Mouse (Mus musculus): Measurements from ENCODE around the gene Ccdc142. TPM values are rescaled to one million over a fixed set of nuclear protein-coding genes. Genes with fewer than 3 reads are reported as not detected.

The Ccdc142 gene
- polyA plus RNA-seq, 1 experiment from 2014 or later: 2.2 TPM

DNA sequence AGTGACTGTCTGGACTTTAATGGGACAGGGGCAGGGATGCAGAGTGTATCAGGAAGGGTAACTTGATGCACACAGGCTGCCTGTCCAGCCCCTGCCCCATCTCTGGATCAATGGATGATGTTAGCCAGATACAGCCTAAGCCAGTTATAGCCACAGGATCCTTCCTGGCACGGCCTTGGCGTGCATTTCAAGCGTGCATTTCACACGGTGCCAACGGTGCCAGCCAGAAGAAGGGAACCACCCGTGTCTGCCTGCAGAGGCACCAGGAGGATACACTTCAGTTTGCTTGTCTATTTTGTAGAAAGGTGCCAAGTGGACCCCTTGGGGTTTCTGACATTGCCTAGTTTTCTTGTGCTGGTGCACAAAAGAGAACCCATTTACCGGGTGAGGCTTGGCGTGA lies 38.6 kb downstream of the Ccdc142 start:
- Histone ChIP-seq H3K9me3 (ENCODE audit: control insufficient read depth, low read length) (no peaks in the 10 kb centered on the region), H3K27me3 (ENCODE audit: control insufficient read depth, insufficient read depth, low read length) (no peaks in the 10 kb centered on the region), H3K9ac (ENCODE audit: low read length) (no peak overlapping the region), H3K4me1 (ENCODE audit: control insufficient read depth in 2 of 2, insufficient read depth in 2 of 2, low read length in 2 of 2) (peaks cover 30 to 38% of the 10 kb centered on the region in 2 experiments), H3K4me3 (ENCODE audit: control insufficient read depth in 1 of 2, insufficient read depth in 1 of 2, low read depth in 1 of 2, low read length in 2 of 2) (no peak overlapping the region), H3K27ac (replicated peaks in 1 of 2; ENCODE audit: control insufficient read depth in 1 of 2, insufficient read depth in 1 of 2, low read depth in 2 of 2, low read length in 2 of 2) (no peak overlapping the region), H3K4me2 (ENCODE audit: low read length) (no peak overlapping the region), H3K36me3 (ENCODE audit: control insufficient read depth, insufficient read depth, low read length) (no peaks in the 10 kb centered on the region; the same call in 1 of the 2 replicates)
- ATAC-seq (ENCODE audit: insufficient number of reproducible peaks, insufficient read depth, low FRiP score, low read depth): no peak
- WGBS: 91% methylated on average over 8 of the region's 8 CpGs

DNA sequence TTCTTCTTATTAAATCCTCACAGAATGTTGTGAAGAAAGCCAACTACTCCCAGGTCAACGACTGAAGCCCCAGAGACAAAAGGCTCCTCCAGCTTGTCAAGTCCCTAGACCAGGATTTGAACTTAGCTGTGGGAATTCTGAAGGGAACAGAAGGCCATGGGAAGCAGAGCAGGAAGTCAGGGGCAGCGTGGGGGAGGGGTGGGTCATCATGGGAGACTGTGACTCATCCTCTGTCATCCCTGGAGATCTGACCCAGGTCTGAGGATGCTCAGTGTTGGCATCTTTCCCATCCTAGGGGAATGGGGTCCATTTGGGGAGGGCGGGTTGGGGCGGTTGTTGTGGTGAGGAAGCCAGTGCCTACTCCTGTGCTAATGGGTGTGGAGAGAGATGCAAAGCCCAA lies 40.2 kb downstream of the Ccdc142 start:
- Histone ChIP-seq H3K4me3 (ENCODE audit: control insufficient read depth in 1 of 2, insufficient read depth in 1 of 2, low read depth in 1 of 2, low read length in 2 of 2) (peak overlapping the region; percentile 39 to 49), H3K4me1 (ENCODE audit: control insufficient read depth in 2 of 2, insufficient read depth in 2 of 2, low read length in 2 of 2) (peaks cover 19 to 28% of the 10 kb centered on the region in 2 experiments)

DNA sequence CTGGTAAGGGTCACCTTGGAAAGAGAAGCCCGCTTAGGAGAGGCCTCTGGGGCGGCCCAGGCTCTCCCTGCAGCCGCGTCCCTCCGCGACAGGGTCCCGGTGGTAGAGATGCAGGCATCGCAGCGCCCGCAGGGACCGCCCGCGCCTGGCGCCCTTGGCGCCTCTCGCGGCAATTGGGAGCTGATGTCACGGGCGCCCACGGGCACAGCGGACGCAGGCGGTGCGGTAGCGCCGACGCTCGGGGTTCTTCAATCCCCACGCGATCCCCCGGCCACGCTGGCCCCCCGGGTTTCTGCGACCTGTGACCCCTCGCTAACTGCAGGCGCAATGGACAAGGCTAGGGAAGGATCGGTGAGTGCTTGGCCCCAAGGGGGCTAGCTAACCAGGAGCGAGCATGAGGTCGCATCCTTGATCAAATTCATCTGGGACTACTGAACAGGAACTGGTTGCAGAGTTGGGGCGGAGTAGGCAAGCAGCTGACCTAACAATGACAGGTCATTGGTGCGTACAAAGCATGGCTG lies 40.9 kb downstream of the Ccdc142 start:
- Histone ChIP-seq H3K9ac (ENCODE audit: low read length) (peak overlapping the region; percentile 79), H3K4me1 (ENCODE audit: control insufficient read depth in 2 of 2, insufficient read depth in 2 of 2, low read length in 2 of 2) (peaks cover 18 to 28% of the 10 kb centered on the region in 2 experiments), H3K4me3 (ENCODE audit: control insufficient read depth in 1 of 2, insufficient read depth in 1 of 2, low read depth in 1 of 2, low read length in 2 of 2) (peak overlapping the region; percentile 39 to 49), H3K27ac (replicated peaks in 1 of 2; ENCODE audit: control insufficient read depth in 1 of 2, insufficient read depth in 1 of 2, low read depth in 2 of 2, low read length in 2 of 2) (peak overlapping the region; percentile 44 to 46), H3K4me2 (ENCODE audit: low read length) (peak overlapping the region; percentile 82), H3K27me3 (ENCODE audit: control insufficient read depth, insufficient read depth, low read length) (no peaks in the 10 kb centered on the region), H3K9me3 (ENCODE audit: control insufficient read depth, low read length) (no peaks in the 10 kb centered on the region), H3K36me3 (ENCODE audit: control insufficient read depth, insufficient read depth, low read length) (peaks cover 13% of the 10 kb centered on the region)
- WGBS: 3% methylated on average over 41 of the region's 41 CpGs
- no peak for ATAC-seq (ENCODE audit: insufficient number of reproducible peaks, insufficient read depth, low FRiP score, low read depth)

More for the DNA sequence above, 40.2 kb downstream of the Ccdc142 start:
- no peak for ATAC-seq (ENCODE audit: insufficient number of reproducible peaks, insufficient read depth, low FRiP score, low read depth)
- peaks cover 6% of the 10 kb centered on the region for H3K36me3 ChIP-seq (ENCODE audit: control insufficient read depth, insufficient read depth, low read length)
- no peaks in the 10 kb centered on the region for H3K9me3 ChIP-seq (ENCODE audit: control insufficient read depth, low read length)
- H3K27me3 ChIP-seq (ENCODE audit: control insufficient read depth, insufficient read depth, low read length): no peaks in the 10 kb centered on the region
- H3K4me2 ChIP-seq (ENCODE audit: low read length): peak overlapping the region; percentile 82
- WGBS: 32% methylated on average over 4 of the region's 4 CpGs
- peak overlapping the region; percentile 44 to 46 for H3K27ac ChIP-seq (replicated peaks in 1 of 2; ENCODE audit: control insufficient read depth in 1 of 2, insufficient read depth in 1 of 2, low read depth in 2 of 2, low read length in 2 of 2)
- H3K9ac ChIP-seq (ENCODE audit: low read length): peak overlapping the region; percentile 79

DNA sequence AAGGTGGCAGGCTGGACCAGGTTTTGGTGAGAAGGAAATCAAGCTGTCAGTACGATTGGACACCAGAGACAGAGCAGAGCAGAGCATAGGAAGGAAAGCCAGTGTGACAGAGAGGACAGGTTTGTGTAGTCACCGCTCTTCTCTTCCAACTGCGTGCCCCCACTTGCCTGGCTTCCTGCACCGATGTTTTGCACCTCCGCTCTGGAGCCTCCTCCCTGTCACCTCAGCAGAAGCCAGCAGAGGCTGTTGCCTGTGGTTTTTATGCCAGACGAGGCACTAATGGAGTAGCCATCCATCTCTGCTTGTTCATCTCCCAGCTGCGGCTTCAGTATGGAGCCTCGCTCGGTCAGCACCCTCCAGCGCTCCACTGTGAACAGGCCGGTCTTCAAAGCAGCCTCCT lies 41.5 kb downstream of the Ccdc142 start:
- peaks cover 19% of the 10 kb centered on the region for H3K36me3 ChIP-seq (ENCODE audit: control insufficient read depth, insufficient read depth, low read length)
- peak overlapping the region; percentile 82 for H3K4me2 ChIP-seq (ENCODE audit: low read length)
- ATAC-seq (ENCODE audit: insufficient number of reproducible peaks, insufficient read depth, low FRiP score, low read depth): no peak
- no peak overlapping the region for H3K27ac ChIP-seq (replicated peaks in 1 of 2; ENCODE audit: control insufficient read depth in 1 of 2, insufficient read depth in 1 of 2, low read depth in 2 of 2, low read length in 2 of 2)
- no peaks in the 10 kb centered on the region for H3K9me3 ChIP-seq (ENCODE audit: control insufficient read depth, low read length)
- peaks cover 18 to 26% of the 10 kb centered on the region in 2 experiments for H3K4me1 ChIP-seq (ENCODE audit: control insufficient read depth in 2 of 2, insufficient read depth in 2 of 2, low read length in 2 of 2)
- peak overlapping the region; percentile 79 for H3K9ac ChIP-seq (ENCODE audit: low read length)
- H3K27me3 ChIP-seq (ENCODE audit: control insufficient read depth, insufficient read depth, low read length): no peaks in the 10 kb centered on the region
- 41% methylated on average over 11 of the region's 11 CpGs for WGBS
- peak overlapping the region in 1 of 2 experiments; percentile 39; a peak in 1 of 4 replicates for H3K4me3 ChIP-seq (ENCODE audit: control insufficient read depth in 1 of 2, insufficient read depth in 1 of 2, low read depth in 1 of 2, low read length in 2 of 2)

DNA sequence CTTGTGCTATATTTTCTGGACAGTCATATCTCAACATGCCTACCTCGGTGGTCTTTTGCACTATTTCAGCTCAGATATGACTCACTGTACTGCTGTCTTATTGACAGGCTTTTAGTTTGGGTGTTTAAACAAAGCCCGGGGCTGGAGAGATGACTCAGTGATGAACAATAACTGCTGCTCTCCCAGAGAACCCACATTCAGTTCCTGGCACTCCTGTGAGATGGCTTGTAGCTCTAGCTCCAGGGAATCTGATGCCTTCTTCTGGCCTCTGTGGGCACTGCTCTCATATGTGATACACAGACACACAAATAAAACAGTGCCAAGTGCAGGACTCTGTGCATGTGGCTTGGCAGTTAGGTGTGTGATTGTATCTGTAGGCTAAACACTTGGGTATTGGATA lies 43.8 kb downstream of the Ccdc142 start:
- H3K4me2 ChIP-seq (ENCODE audit: low read length): no peak overlapping the region
- 62% methylated on average over 2 of the region's 2 CpGs for WGBS
- H3K27ac ChIP-seq (replicated peaks in 1 of 2; ENCODE audit: control insufficient read depth in 1 of 2, insufficient read depth in 1 of 2, low read depth in 2 of 2, low read length in 2 of 2): peak overlapping the region in 1 of 2 experiments; percentile 48; a peak in 1 of 4 replicates

DNA sequence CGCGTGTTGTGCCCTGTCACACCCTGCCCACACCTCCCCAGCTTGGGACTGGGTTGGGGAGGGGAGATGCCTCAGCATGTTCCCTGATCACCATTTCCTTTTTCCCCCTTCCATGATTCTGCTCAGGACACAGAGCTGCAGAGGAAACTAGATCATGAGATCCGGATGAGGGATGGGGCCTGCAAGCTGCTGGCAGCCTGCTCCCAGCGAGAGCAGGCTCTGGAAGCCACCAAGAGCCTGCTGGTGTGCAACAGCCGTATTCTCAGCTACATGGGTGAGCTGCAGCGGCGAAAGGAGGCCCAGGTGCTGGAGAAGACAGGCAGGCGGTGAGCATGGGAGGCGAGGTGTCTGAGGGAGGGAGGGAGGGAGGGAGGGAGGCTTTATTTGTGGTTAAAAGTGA lies 44.4 kb downstream of the Ccdc142 start:
- H3K27ac ChIP-seq (replicated peaks in 1 of 2; ENCODE audit: control insufficient read depth in 1 of 2, insufficient read depth in 1 of 2, low read depth in 2 of 2, low read length in 2 of 2): peak overlapping the region; percentile 34 to 48
- H3K9me3 ChIP-seq (ENCODE audit: control insufficient read depth, low read length): no peaks in the 10 kb centered on the region
- no peak overlapping the region for H3K4me3 ChIP-seq (ENCODE audit: control insufficient read depth in 1 of 2, insufficient read depth in 1 of 2, low read depth in 1 of 2, low read length in 2 of 2)
- 55% methylated on average over 9 of the region's 9 CpGs for WGBS
- H3K9ac ChIP-seq (ENCODE audit: low read length): no peak overlapping the region
- peaks cover 14 to 16% of the 10 kb centered on the region in 2 experiments for H3K4me1 ChIP-seq (ENCODE audit: control insufficient read depth in 2 of 2, insufficient read depth in 2 of 2, low read length in 2 of 2)
- ATAC-seq (ENCODE audit: insufficient number of reproducible peaks, insufficient read depth, low FRiP score, low read depth): no peak
- no peak overlapping the region for H3K4me2 ChIP-seq (ENCODE audit: low read length)
- H3K36me3 ChIP-seq (ENCODE audit: control insufficient read depth, insufficient read depth, low read length): peaks cover 41% of the 10 kb centered on the region
- no peaks in the 10 kb centered on the region for H3K27me3 ChIP-seq (ENCODE audit: control insufficient read depth, insufficient read depth, low read length)

More for the DNA sequence above, 43.8 kb downstream of the Ccdc142 start:
- no peak overlapping the region for H3K4me3 ChIP-seq (ENCODE audit: control insufficient read depth in 1 of 2, insufficient read depth in 1 of 2, low read depth in 1 of 2, low read length in 2 of 2)
- peaks cover 14 to 16% of the 10 kb centered on the region in 2 experiments for H3K4me1 ChIP-seq (ENCODE audit: control insufficient read depth in 2 of 2, insufficient read depth in 2 of 2, low read length in 2 of 2)
- no peaks in the 10 kb centered on the region for H3K9me3 ChIP-seq (ENCODE audit: control insufficient read depth, low read length)
- ATAC-seq (ENCODE audit: insufficient number of reproducible peaks, insufficient read depth, low FRiP score, low read depth): no peak
- no peaks in the 10 kb centered on the region for H3K27me3 ChIP-seq (ENCODE audit: control insufficient read depth, insufficient read depth, low read length)
- H3K9ac ChIP-seq (ENCODE audit: low read length): no peak overlapping the region
- H3K36me3 ChIP-seq (ENCODE audit: control insufficient read depth, insufficient read depth, low read length): peaks cover 41% of the 10 kb centered on the region

DNA sequence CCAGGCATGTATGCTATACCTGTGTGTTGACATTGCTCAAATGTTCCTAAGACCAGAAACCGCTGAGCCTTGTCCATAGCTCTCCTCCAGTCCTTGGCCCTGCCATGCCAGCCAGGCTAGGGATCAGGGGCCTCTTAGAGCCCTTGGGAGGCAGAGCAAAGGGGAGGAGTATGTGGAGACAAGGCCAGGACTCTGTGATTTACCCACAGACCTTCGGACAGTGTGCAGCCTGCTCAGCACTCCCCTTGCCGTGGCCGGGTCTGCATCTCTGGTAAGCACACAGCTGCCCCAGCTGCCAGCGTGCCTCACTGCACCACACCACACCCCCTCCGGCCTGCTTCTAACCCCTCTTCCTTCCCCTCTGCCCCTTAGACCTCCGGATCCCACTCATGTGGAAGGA lies 45.9 kb downstream of the Ccdc142 start:
- Histone ChIP-seq H3K4me1 (ENCODE audit: control insufficient read depth in 2 of 2, insufficient read depth in 2 of 2, low read length in 2 of 2) (peaks cover 5 to 12% of the 10 kb centered on the region in 2 experiments; a peak in 2 of 4 replicates), H3K36me3 (ENCODE audit: control insufficient read depth, insufficient read depth, low read length) (peaks cover 50% of the 10 kb centered on the region), H3K9me3 (ENCODE audit: control insufficient read depth, low read length) (no peaks in the 10 kb centered on the region), H3K4me2 (ENCODE audit: low read length) (no peak overlapping the region), H3K27me3 (ENCODE audit: control insufficient read depth, insufficient read depth, low read length) (no peaks in the 10 kb centered on the region), H3K9ac (ENCODE audit: low read length) (no peak overlapping the region), H3K27ac (replicated peaks in 1 of 2; ENCODE audit: control insufficient read depth in 1 of 2, insufficient read depth in 1 of 2, low read depth in 2 of 2, low read length in 2 of 2) (no peak overlapping the region), H3K4me3 (ENCODE audit: control insufficient read depth in 1 of 2, insufficient read depth in 1 of 2, low read depth in 1 of 2, low read length in 2 of 2) (no peak overlapping the region)
- 56% methylated on average over 7 of the region's 7 CpGs for WGBS
- ATAC-seq (ENCODE audit: insufficient number of reproducible peaks, insufficient read depth, low FRiP score, low read depth): no peak

DNA sequence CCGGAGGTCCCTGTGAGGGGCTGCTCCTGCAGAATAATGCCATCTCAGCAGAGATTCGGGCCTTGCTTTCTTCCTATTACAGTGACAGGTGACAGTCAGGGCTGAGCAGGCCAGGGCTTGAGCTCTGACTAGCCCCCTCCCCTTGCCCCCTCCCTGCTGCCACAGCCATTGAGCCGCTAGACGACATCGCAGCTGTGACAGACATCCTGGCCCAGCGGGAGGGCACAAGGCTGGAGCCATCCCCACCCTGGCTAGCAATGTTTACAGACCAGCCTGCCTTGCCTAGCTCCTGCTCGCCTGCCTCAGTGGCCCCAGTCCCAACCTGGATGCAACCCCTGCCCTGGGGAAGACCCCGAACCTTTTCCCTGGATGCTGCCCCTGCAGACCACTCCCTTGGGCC lies 50.3 kb downstream of the Ccdc142 start:
- peaks cover 53% of the 10 kb centered on the region for H3K36me3 ChIP-seq (ENCODE audit: control insufficient read depth, insufficient read depth, low read length)
- no peaks in the 10 kb centered on the region for H3K27me3 ChIP-seq (ENCODE audit: control insufficient read depth, insufficient read depth, low read length)
- no peak overlapping the region for H3K4me3 ChIP-seq (ENCODE audit: control insufficient read depth in 1 of 2, insufficient read depth in 1 of 2, low read depth in 1 of 2, low read length in 2 of 2)
- no peak overlapping the region for H3K9ac ChIP-seq (ENCODE audit: low read length)
- no peak overlapping the region for H3K4me2 ChIP-seq (ENCODE audit: low read length)
- no peak for ATAC-seq (ENCODE audit: insufficient number of reproducible peaks, insufficient read depth, low FRiP score, low read depth)
- 28% methylated on average over 8 of the region's 8 CpGs for WGBS
- H3K4me1 ChIP-seq (ENCODE audit: control insufficient read depth in 2 of 2, insufficient read depth in 2 of 2, low read length in 2 of 2): peaks cover 5% of the 10 kb centered on the region in 2 experiments; a peak in 2 of 4 replicates
- no peaks in the 10 kb centered on the region for H3K9me3 ChIP-seq (ENCODE audit: control insufficient read depth, low read length)
- H3K27ac ChIP-seq (replicated peaks in 1 of 2; ENCODE audit: control insufficient read depth in 1 of 2, insufficient read depth in 1 of 2, low read depth in 2 of 2, low read length in 2 of 2): no peak overlapping the region

All from heart, embryonic 14.5 days (tissue).